Mouse (Mus musculus): Measurements from ENCODE around the gene Ccdc162. TPM values are rescaled to one million over a fixed set of nuclear protein-coding genes. Genes with fewer than 3 reads are reported as not detected.

Ccdc162 gene
- polyA plus RNA-seq, 1 experiment from 2014 or later, result 1.3 TPM

GRCm38 (mm10) chr10:41690978-41691377 lies 25.5 kb downstream of the Ccdc162 start:
- WGBS, result 76% methylated on average over 4 of the region's 4 CpGs
- no peak overlapping the region for H3K27ac ChIP-seq (replicated peaks)
- H3K36me3 ChIP-seq, result no peaks in the 10 kb centered on the region
- peaks cover 4% of the 10 kb centered on the region for H3K27me3 ChIP-seq (replicated peaks)
- peaks cover 4% of the 10 kb centered on the region; the same call in 1 of the 2 replicates for H3K4me1 ChIP-seq
- ATAC-seq (ENCODE audit: low FRiP score), result no peak
- no peak overlapping the region for H3K4me2 ChIP-seq
- no peak overlapping the region for H3K9ac ChIP-seq (replicated peaks)
- H3K9me3 ChIP-seq (replicated peaks), result no peaks in the 10 kb centered on the region
- no peak overlapping the region for H3K4me3 ChIP-seq (replicated peaks)

- Histone ChIP-seq H3K4me3 (replicated peaks) (peak overlapping the region; percentile 40), H3K9me3 (replicated peaks) (no peaks in the 10 kb centered on the region), H3K36me3 (no peaks in the 10 kb centered on the region), H3K27ac (replicated peaks) (no peak overlapping the region), H3K9ac (replicated peaks) (peak overlapping the region; percentile 40), H3K27me3 (replicated peaks) (peaks cover 4% of the 10 kb centered on the region), H3K4me1 (peaks cover 4% of the 10 kb centered on the region; the same call in 1 of the 2 replicates), H3K4me2 (peak overlapping the region; percentile 81)
- 24% methylated on average over 24 of the region's 24 CpGs for WGBS
- peak; percentile 61; the same call in 1 of the 2 replicates for ATAC-seq (ENCODE audit: low FRiP score)
Measured at GRCm38 (mm10) chr10:41689941-41690887, 26.2 kb downstream of the Ccdc162 start.

DNA sequence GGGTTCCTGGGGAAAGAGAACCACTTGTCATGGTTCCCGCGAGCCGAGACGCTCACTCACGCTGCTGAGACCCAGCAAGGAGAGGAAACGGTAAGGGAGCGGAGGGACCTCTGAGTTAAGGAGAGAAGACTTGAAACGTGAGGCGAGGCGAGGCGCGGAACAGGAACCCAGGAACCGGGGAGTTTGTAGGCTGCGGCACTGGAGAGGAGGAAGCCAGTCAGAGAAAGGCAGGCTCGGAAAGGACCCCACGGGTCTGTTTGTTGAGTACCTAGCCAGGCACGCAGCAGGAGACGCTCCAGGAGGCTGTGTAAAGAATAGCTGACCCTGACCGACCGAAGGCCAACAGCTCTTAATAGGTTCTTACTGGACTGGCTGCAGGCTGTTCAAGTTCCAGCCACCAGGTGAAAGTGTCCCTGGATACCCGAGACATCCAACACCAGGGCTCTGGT lies 31.9 kb downstream of the Ccdc162 start:
- ATAC-seq (ENCODE audit: low FRiP score), result no peak
- no peaks in the 10 kb centered on the region for H3K36me3 ChIP-seq
- H3K27ac ChIP-seq (replicated peaks), result no peak overlapping the region
- peaks cover 8% of the 10 kb centered on the region; the same call in 1 of the 2 replicates for H3K27me3 ChIP-seq (replicated peaks)
- H3K9ac ChIP-seq (replicated peaks), result 0 out of 2 replicates have a peak overlapping the region, but pooled peaks have one; percentile 18
- H3K4me2 ChIP-seq, result peak overlapping the region; percentile 43
- 4% methylated on average over 21 of the region's 21 CpGs for WGBS
- H3K4me1 ChIP-seq, result peaks cover 8% of the 10 kb centered on the region; the same call in 1 of the 2 replicates
- H3K4me3 ChIP-seq (replicated peaks), result no peak overlapping the region
- H3K9me3 ChIP-seq (replicated peaks), result no peaks in the 10 kb centered on the region

DNA sequence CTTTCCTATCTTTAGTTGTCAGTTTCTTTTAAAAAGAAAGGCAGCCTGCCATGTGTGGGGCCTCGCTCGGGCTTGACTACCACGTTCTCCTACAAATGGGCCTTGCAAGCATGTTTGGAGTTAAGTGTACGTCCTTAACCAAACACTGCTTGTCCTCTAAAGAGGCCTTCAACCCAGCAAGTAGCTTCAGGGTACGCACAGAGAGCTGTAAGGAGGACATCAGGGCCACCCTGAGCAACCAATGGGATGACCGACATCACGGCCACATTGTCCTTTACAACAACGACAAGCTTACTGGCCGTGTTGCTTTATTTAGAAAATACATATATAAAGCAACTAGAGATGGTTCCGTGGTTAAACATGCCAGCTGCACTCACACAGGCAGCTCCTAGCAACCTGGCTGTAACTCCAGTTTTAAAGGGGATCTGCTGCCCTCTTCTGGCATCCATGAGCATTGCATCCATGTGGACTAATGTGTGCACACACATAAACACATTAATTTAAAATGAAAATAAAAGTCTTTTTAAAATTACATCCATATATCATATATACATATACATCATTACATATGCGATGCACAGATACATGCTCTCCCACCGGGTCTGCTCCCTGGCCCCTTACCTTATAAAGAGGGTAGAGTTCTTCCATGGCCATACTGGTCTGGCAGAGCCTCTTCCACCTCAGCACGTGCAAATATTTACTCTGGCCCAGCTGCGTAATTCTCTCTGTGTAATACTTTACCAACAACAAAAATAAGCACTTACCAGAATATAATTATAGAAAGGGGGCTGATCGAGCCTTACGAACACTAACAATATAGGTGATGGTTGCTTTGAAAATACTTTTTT lies 33.7 kb downstream of the Ccdc162 start:
- WGBS, result 38% methylated on average over 16 of the region's 16 CpGs
- Histone ChIP-seq H3K9me3 (replicated peaks) (no peaks in the 10 kb centered on the region), H3K27ac (replicated peaks) (no peak overlapping the region), H3K36me3 (no peaks in the 10 kb centered on the region), H3K9ac (replicated peaks) (no peak overlapping the region), H3K27me3 (replicated peaks) (peaks cover 4% of the 10 kb centered on the region; the same call in 1 of the 2 replicates), H3K4me2 (peak overlapping the region; percentile 23; the same call in 1 of the 2 replicates), H3K4me1 (peaks cover 15% of the 10 kb centered on the region), H3K4me3 (replicated peaks) (no peak overlapping the region)
- ATAC-seq (ENCODE audit: low FRiP score), result peak; percentile 60

DNA sequence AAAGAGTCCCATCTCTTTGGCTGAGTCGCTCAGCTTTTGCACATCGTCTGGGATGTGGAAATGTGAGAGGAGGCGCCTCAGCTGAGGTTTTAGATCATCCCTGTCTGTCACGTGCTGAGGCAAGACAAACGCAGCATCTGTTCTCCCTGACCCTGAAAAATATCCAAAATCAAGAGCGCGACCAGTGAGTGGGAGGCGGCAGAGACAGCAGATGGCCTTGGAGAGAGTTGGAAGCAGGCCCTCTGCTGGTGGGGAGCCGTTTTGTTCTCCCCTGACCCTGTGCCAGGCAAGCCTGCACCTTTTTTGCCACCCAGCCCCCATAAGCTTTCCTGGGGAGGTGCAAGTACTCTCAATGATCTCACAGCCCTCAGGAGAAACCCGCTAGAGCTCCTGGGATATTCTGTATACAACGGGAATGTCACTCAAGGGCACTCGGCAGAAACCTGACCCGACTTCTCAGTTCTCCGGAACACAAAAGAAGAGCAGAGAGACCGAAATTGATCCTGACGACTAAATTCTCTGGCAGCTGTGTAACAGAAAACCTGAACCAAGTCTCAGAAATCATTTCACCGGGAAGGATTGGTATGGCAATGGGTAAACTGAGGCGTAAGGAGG lies 37.6 kb downstream of the Ccdc162 start:
- Histone ChIP-seq H3K4me1 (peaks cover 11% of the 10 kb centered on the region), H3K4me2 (peak overlapping the region; percentile 53), H3K9ac (replicated peaks) (no peak overlapping the region; the same call in 1 of the 2 replicates), H3K4me3 (replicated peaks) (peak overlapping the region; percentile 24), H3K27me3 (replicated peaks) (peaks cover 2% of the 10 kb centered on the region; the same call in 1 of the 2 replicates), H3K36me3 (no peaks in the 10 kb centered on the region), H3K9me3 (replicated peaks) (no peaks in the 10 kb centered on the region), H3K27ac (replicated peaks) (no peak overlapping the region)
- 30% methylated on average over 18 of the region's 18 CpGs for WGBS
- peak; percentile 77 for ATAC-seq (ENCODE audit: low FRiP score)

DNA sequence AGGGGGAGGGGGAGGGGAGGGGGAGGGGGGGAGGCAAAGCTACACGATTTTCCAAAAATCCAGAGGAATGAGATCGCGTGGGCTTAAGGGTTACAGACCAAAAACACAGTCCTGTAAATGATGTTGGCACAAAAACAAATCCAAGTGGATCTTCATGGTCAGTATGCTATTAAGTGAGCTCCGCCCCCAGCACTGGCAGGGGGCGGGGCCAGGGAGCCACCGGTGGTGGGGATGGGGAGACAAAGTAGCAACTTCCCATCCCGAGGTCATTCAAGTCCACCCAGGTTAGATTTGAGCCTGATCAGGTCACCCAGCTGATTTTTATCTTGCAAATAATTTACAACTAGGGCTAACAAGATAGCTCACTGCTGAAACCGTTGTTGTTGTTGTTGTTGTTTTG lies 39.0 kb downstream of the Ccdc162 start:
- no peak for ATAC-seq (ENCODE audit: low FRiP score)
- Histone ChIP-seq H3K4me1 (peaks cover 8% of the 10 kb centered on the region), H3K27me3 (replicated peaks) (no peaks in the 10 kb centered on the region), H3K9ac (replicated peaks) (no peak overlapping the region), H3K27ac (replicated peaks) (no peak overlapping the region), H3K4me2 (no peak overlapping the region), H3K4me3 (replicated peaks) (no peak overlapping the region), H3K9me3 (replicated peaks) (no peaks in the 10 kb centered on the region), H3K36me3 (no peaks in the 10 kb centered on the region)
- 69% methylated on average over 8 of the region's 8 CpGs for WGBS

DNA sequence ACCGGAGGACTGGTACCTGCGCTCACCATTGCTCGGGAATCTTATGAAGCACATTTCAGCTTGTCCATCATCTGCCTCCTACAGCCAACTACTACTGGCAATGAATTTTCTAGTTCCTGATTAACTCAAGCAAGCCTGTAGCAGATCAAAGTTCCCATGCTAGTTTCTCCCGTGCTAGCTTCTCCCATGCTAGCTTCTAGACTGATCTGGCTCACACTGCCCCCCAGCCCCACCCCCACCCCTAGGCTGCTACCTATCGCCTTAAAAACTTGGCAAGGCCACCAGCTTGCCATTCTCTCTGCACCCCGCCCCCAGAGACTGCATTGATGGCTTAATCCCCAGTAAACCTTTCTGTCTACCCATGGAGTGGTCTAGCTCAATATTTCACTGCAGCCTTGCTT lies 39.8 kb downstream of the Ccdc162 start:
- WGBS, result 86% methylated on average over 6 of the region's 6 CpGs
- H3K4me3 ChIP-seq (replicated peaks), result no peak overlapping the region
- H3K27me3 ChIP-seq (replicated peaks), result no peaks in the 10 kb centered on the region
- H3K27ac ChIP-seq (replicated peaks), result no peak overlapping the region
- no peaks in the 10 kb centered on the region for H3K36me3 ChIP-seq
- no peak overlapping the region for H3K9ac ChIP-seq (replicated peaks)
- no peak for ATAC-seq (ENCODE audit: low FRiP score)
- no peaks in the 10 kb centered on the region for H3K9me3 ChIP-seq (replicated peaks)
- H3K4me2 ChIP-seq, result no peak overlapping the region
- H3K4me1 ChIP-seq, result peaks cover 8% of the 10 kb centered on the region

DNA sequence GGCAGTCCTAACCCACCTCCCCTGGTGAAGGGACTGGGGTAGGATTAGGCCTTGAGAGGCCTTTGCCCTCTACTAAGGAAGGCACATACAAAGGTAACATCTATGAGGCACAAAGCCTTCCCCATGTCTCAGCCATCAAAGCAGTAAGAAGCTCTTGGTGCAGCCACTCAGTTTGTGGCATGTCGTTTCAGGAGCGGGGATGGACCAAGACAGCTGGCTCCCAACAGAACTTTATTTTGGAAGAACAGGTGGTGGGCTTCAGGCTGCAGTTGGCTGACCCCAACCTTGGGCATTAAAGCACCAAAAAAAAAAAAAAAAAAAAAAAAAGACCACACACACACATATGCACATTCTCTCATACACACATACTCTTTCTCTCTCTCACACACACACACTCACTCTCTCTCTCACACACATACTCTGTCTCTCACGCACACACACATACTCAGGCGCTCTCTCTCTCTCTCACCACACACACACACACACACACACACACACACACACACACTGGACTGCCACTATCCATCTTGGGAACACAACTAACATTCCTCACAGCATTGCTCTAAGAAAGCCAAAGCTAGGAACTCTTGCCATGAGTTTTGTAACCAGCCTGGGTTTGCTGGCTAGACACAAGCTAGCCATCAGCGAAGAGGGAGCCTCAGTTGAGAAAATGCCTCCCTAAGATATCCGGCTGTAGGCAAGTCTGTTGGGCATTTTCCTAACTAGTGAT lies 40.4 kb downstream of the Ccdc162 start:
- Histone ChIP-seq H3K9me3 (replicated peaks) (no peaks in the 10 kb centered on the region), H3K9ac (replicated peaks) (no peak overlapping the region), H3K4me3 (replicated peaks) (no peak overlapping the region), H3K4me2 (no peak overlapping the region), H3K27ac (replicated peaks) (no peak overlapping the region), H3K36me3 (no peaks in the 10 kb centered on the region), H3K27me3 (replicated peaks) (no peaks in the 10 kb centered on the region), H3K4me1 (peaks cover 8% of the 10 kb centered on the region)
- no peak for ATAC-seq (ENCODE audit: low FRiP score)
- 94% methylated on average over 6 of the region's 6 CpGs for WGBS

DNA sequence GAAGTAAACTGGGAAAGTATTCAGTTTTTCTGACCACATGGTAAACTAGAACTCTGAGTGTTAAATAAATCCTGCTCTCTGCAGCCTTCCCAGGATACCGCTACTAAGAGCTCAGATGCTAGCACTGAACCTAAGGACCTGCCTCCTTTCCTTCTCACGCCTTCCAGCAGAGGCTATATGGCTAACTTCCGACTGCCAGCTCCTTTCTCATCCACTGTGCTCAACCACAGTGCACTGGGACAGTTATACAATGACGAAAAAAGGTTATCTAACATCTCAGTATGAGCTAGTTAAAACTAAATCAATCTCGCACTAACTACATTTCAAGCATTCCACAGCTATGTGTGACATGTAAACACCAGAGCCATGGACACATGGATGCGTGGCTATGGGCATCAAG lies 41.2 kb downstream of the Ccdc162 start:
- no peak overlapping the region for H3K9ac ChIP-seq (replicated peaks)
- peaks cover 8% of the 10 kb centered on the region for H3K4me1 ChIP-seq
- no peaks in the 10 kb centered on the region for H3K36me3 ChIP-seq
- no peak overlapping the region for H3K4me2 ChIP-seq
- 82% methylated on average over 6 of the region's 6 CpGs for WGBS
- no peak for ATAC-seq (ENCODE audit: low FRiP score)
- H3K4me3 ChIP-seq (replicated peaks), result no peak overlapping the region
- H3K27me3 ChIP-seq (replicated peaks), result no peaks in the 10 kb centered on the region
- H3K9me3 ChIP-seq (replicated peaks), result no peaks in the 10 kb centered on the region
- H3K27ac ChIP-seq (replicated peaks), result no peak overlapping the region

GRCm38 (mm10) chr10:41674362-41674761 lies 42.1 kb downstream of the Ccdc162 start:
- Histone ChIP-seq H3K4me1 (peaks cover 8% of the 10 kb centered on the region), H3K4me2 (no peak overlapping the region), H3K27ac (replicated peaks) (no peak overlapping the region), H3K9ac (replicated peaks) (no peak overlapping the region), H3K9me3 (replicated peaks) (no peaks in the 10 kb centered on the region), H3K4me3 (replicated peaks) (no peak overlapping the region), H3K27me3 (replicated peaks) (no peaks in the 10 kb centered on the region), H3K36me3 (no peaks in the 10 kb centered on the region)
- ATAC-seq (ENCODE audit: low FRiP score), result no peak
- WGBS, result 74% methylated on average over 3 of the region's 3 CpGs

All from neural tube, embryonic 15.5 days (tissue).